Mouse (Mus musculus) testis, adult 2 months (tissue): ENCODE results near the gene Gm20458.

Experiments
- CTCF ChIP-seq: fragments of 200-500 bp; IDR thresholded peaks from 2 replicates; pipeline ENCODE4 v1.5.1; 2012; ENCODE audit warnings: low read depth, mild to moderate bottlenecking, inconsistent platforms, low read length, moderate library complexity; ENCODE audit not compliant: control insufficient read depth, insufficient read depth, insufficient replicate concordance
- POLR2A ChIP-seq: fragments of 200-500 bp; IDR thresholded peaks from 2 replicates; pipeline ENCODE4 v1.6.1; 2012; ENCODE audit warnings: low read depth, mild to moderate bottlenecking, inconsistent platforms, low read length, moderate library complexity; ENCODE audit not compliant: control insufficient read depth

- TF ChIP-seq CTCF: no peak
- TF ChIP-seq POLR2A: no peak
These were observed 6.0 kb downstream of the Gm20458 start for GRCm38 (mm10) chr2:164466787-164467186.
